Comparison of ENCODE assay signal across 8 mouse cellular contexts in the genomic region with DNA sequence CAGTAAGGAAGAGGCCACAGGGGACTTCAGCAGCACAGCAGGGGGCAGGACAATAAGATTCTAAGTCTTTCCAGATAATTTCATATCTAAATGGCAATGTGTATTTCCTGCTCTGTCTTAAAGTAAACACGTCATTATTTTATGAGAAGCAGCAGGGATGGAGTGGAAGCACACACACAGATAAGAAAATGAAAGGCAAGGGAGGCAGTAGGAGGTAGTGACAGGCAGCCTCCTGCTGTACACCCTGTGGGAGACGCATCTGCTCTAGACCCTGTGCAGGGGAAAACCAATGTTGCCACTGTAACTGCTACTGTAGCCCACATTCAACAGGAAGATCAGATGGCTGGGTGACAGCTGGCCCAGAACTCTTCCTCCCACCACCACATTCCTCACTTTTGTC.
DNase-seq lines count a peak whose midpoint lies in the region; ATAC-seq and TF ChIP-seq lines count a peak whose summit lies in the region.
"Had no signal": no experiment of that assay in that cellular context is flagged by ENCODE, and none has a peak within 500 bp of the region (broad histone marks: within the 10 kb centered on the region; RNA-seq: fewer than 3 reads in every experiment).

No protein-coding gene starts in this region.

- TF ChIP-seq RAD21 in MEL (IDR thresholded peaks at IDR 0.05; ENCODE audit: low read depth, low read length), result no peak

- TF ChIP-seq EP300 in MEL (IDR thresholded peaks at IDR 0.05; ENCODE audit: low read depth in 1 of 2, low read length in 2 of 2), result peak; percentile 83 to 84

- H3K79me2 ChIP-seq in MEL (ENCODE audit: control insufficient read depth, insufficient read depth, low read length, poor library complexity), result peaks cover 5% of the 10 kb centered on the region

- H3K4me2 ChIP-seq in kidney, embryonic 16.5 days (replicated peaks; ENCODE audit: low read depth, low read length), result no peak overlapping the region

- peaks cover 55% of the 10 kb centered on the region for H3K4me1 ChIP-seq in kidney, embryonic 16.5 days (ENCODE audit: insufficient read depth, low read length)
- peaks cover 33 to 58% of the 10 kb centered on the region in 2 experiments for H3K4me1 ChIP-seq in MEL (ENCODE audit: control insufficient read depth in 1 of 2, insufficient read depth in 2 of 2, low read length in 2 of 2)

- no peaks in the 10 kb centered on the region for H3K36me3 ChIP-seq in kidney, embryonic 16.5 days (ENCODE audit: insufficient read depth, low read length)
- H3K36me3 ChIP-seq in MEL (ENCODE audit: control insufficient read depth in 1 of 2, insufficient read depth in 2 of 2, low read length in 2 of 2), result peaks cover 0 to 51% of the 10 kb centered on the region in 2 experiments; a peak in 2 of 4 replicates

- intact Hi-C loops in left cerebral cortex, postnatal 10 days (cut with DNase I), result no loop called here

- no peak for TF ChIP-seq CTCF in MEL (IDR thresholded peaks at IDR 0.05 in 2 of 3, conservative IDR thresholded peaks at IDR 0.05 in 1 of 3; ENCODE audit: control insufficient read depth in 1 of 3, insufficient read depth in 1 of 3, low read depth in 2 of 3, low read length in 3 of 3, poor library complexity in 1 of 3, severe bottlenecking in 1 of 3)

- no peaks in the 10 kb centered on the region for H3K9me3 ChIP-seq in kidney, embryonic 16.5 days (ENCODE audit: low read length)
- H3K9me3 ChIP-seq in MEL (replicated peaks; ENCODE audit: insufficient read depth, low read length), result no peaks in the 10 kb centered on the region

- WGBS in kidney, embryonic 16.5 days, result 58% methylated on average over 2 of the region's 2 CpGs

- no peaks in the 10 kb centered on the region for H3K27me3 ChIP-seq in kidney, embryonic 16.5 days (ENCODE audit: insufficient read depth, low read length)
- no peaks in the 10 kb centered on the region for H3K27me3 ChIP-seq in MEL (ENCODE audit: control insufficient read depth in 1 of 2, insufficient read depth in 2 of 2, low read length in 2 of 2)

- peak overlapping the region; percentile 57 for H3K27ac ChIP-seq in kidney, embryonic 16.5 days (ENCODE audit: low read length)
- H3K27ac ChIP-seq in MEL (ENCODE audit: control insufficient read depth, low read depth, low read length), result peak overlapping the region; percentile 55

- no peak for TF ChIP-seq POLR2A in MEL (IDR thresholded peaks at IDR 0.05; ENCODE audit: control insufficient read depth in 1 of 2, insufficient read depth in 1 of 2, low read depth in 1 of 2, low read length in 2 of 2, poor library complexity in 1 of 2)

- ATAC-seq in kidney, embryonic 16.5 days (ENCODE audit: low FRiP score, low TSS enrichment), result peak; percentile 29; the same call in 1 of the 2 replicates
- ATAC-seq in megakaryocyte-erythroid progenitor cell, adult 5-6 weeks (replicated peaks; ENCODE audit: low FRiP score, low TSS enrichment, poor library complexity, severe bottlenecking), result peak; percentile 62

- DNase-seq in kidney, postnatal 25 days, result no peak
- DNase-seq in MEL (ENCODE audit: low read depth, low spot score), result peak; percentile 77
- peak; percentile 54 for DNase-seq in induced T-regulatory cell, adult 2 months (ENCODE audit: low read depth)
- DNase-seq in left cerebral cortex, postnatal 10 days (ENCODE audit: extremely low spot score in 1 of 2, low spot score in 2 of 2), result no peak
- DNase-seq in embryo, embryonic 11 days, result no peak
- DNase-seq: lung, adult 2 months had no signal

- H3K9ac ChIP-seq in kidney, embryonic 16.5 days (replicated peaks; ENCODE audit: low read length), result no peak overlapping the region
- peak overlapping the region; percentile 6; the same call in 1 of the 2 replicates for H3K9ac ChIP-seq in MEL (ENCODE audit: control insufficient read depth, low read depth, low read length, poor library complexity, severe bottlenecking)

- H3K4me3 ChIP-seq in kidney, embryonic 16.5 days (ENCODE audit: low read length), result no peak overlapping the region
- no peak overlapping the region for H3K4me3 ChIP-seq in MEL (ENCODE audit: control insufficient read depth in 1 of 2, insufficient read depth in 1 of 2, low read depth in 2 of 2, low read length in 2 of 2)

TF ChIP-seq in MEL, 35 proteins besides CTCF, POLR2A, EP300 and RAD21:
- no peak for TF ChIP-seq GABPA (IDR thresholded peaks at IDR 0.05; ENCODE audit: low read depth, low read length)
- no peak for TF ChIP-seq CHD1 (IDR thresholded peaks at IDR 0.05; ENCODE audit: low read depth, low read length)
- TF ChIP-seq MXI1 (IDR thresholded peaks at IDR 0.05; ENCODE audit: low read depth, low read length), result peak; percentile 63
- TF ChIP-seq SIN3A (IDR thresholded peaks at IDR 0.05; ENCODE audit: low read length), result peak; percentile 83
- TF ChIP-seq RCOR1 (IDR thresholded peaks at IDR 0.05; ENCODE audit: low read depth, low read length), result peak; percentile 72
- peak; percentile 87 for TF ChIP-seq GATA1 (IDR thresholded peaks at IDR 0.05; ENCODE audit: low read depth, low read length)
- no peak for TF ChIP-seq NELFE (IDR thresholded peaks at IDR 0.05; ENCODE audit: low read depth, low read length)
- no peak for TF ChIP-seq BHLHE40 (IDR thresholded peaks at IDR 0.05; ENCODE audit: borderline replicate concordance, low read depth, low read length)
- TF ChIP-seq ZMIZ1 (IDR thresholded peaks at IDR 0.05; ENCODE audit: low read depth, low read length), result no peak
- no peak for TF ChIP-seq POLR2AphosphoS2 (IDR thresholded peaks at IDR 0.05; ENCODE audit: low read length)
- TF ChIP-seq HCFC1 (IDR thresholded peaks at IDR 0.05; ENCODE audit: low read depth, low read length), result no peak
- TF ChIP-seq TCF12 (IDR thresholded peaks at IDR 0.05; ENCODE audit: low read depth, low read length), result peak; percentile 83
- peak; percentile 62 for TF ChIP-seq TAL1 (IDR thresholded peaks at IDR 0.05; ENCODE audit: low read length)
- no peak; the same call in 1 of the 2 replicates for TF ChIP-seq TBP (IDR thresholded peaks at IDR 0.05; ENCODE audit: low read depth, low read length)
- no peak for TF ChIP-seq KAT2A (conservative IDR thresholded peaks at IDR 0.05; ENCODE audit: low read depth, low read length)
- no peak for TF ChIP-seq ZNF384 (IDR thresholded peaks at IDR 0.05; ENCODE audit: low read depth, low read length)
- TF ChIP-seq ETS1 (IDR thresholded peaks at IDR 0.05; ENCODE audit: low read depth, low read length), result peak; percentile 95
- no peak for TF ChIP-seq UBTF (IDR thresholded peaks at IDR 0.05; ENCODE audit: borderline replicate concordance, insufficient read depth, low read depth, low read length)
- no peak for TF ChIP-seq NRF1 (IDR thresholded peaks at IDR 0.05; ENCODE audit: insufficient read depth, low read depth, low read length, poor library complexity, severe bottlenecking)
- 0 out of 2 replicates have a peak, but pooled peaks have one; percentile 8 for TF ChIP-seq ELF1 (IDR thresholded peaks at IDR 0.05; ENCODE audit: low read depth, low read length)
- no peak for TF ChIP-seq ZC3H11A (IDR thresholded peaks at IDR 0.05; ENCODE audit: low read depth, low read length)
- peak; percentile 70; the same call in 1 of the 2 replicates for TF ChIP-seq MYC (IDR thresholded peaks at IDR 0.05; ENCODE audit: low read depth, low read length)
TF ChIP-seq in MEL: peak in this region for 9.

Comparison
In these comparisons a context has a peak if more than half of its experiments do, and no peak if none do; other contexts are left out.
1. DNase-seq: peak in MEL (single experiment) and induced T-regulatory cell, adult 2 months (single experiment); none in kidney, postnatal 25 days (0 of 2), left cerebral cortex, postnatal 10 days (0 of 2) and embryo, embryonic 11 days (single experiment).